Mouse (Mus musculus) hindbrain, embryonic 15.5 days (tissue): ENCODE data around the gene Gm42906. TPM values are rescaled to one million over a fixed set of nuclear protein-coding genes. Genes with fewer than 3 reads are reported as not detected.

Experiments used
- ATAC-seq: fragments of 200-750 bp; cut with Nextera tagmentation; 2 replicates; pipeline ENCODE4 v1.8.0; 2017; ENCODE audit warnings: low read depth, moderate number of reproducible peaks, moderate TSS enrichment; ENCODE audit not compliant: low FRiP score
- H3K27ac ChIP-seq: fragments of 300-500 bp; sonication (generic); replicated peaks from 2 replicates; pipeline ENCODE4 v1.5.1; 2015; ENCODE audit warnings: mild to moderate bottlenecking, inconsistent platforms
- H3K27me3 ChIP-seq: fragments of 300-500 bp; sonication (generic); 2 replicates; pipeline ENCODE4 v1.6.1; 2015; ENCODE audit warnings: control low read depth, inconsistent platforms
- H3K36me3 ChIP-seq: fragments of 300-500 bp; sonication (generic); 2 replicates; pipeline ENCODE4 v1.6.1; 2015; ENCODE audit warnings: control low read depth, inconsistent platforms
- H3K4me1 ChIP-seq: fragments of 300-500 bp; sonication (generic); replicated peaks from 2 replicates; pipeline ENCODE4 v1.6.1; 2015; ENCODE audit warnings: control low read depth, inconsistent platforms
- H3K4me2 ChIP-seq: fragments of 300-500 bp; sonication (generic); 2 replicates; pipeline ENCODE4 v1.6.1; 2015; ENCODE audit warnings: moderate library complexity, mild to moderate bottlenecking, inconsistent platforms
- H3K4me3 ChIP-seq: fragments of 300-500 bp; sonication (generic); 2 replicates; pipeline ENCODE4 v1.5.1; 2015; ENCODE audit warnings: mild to moderate bottlenecking, inconsistent platforms
- H3K9ac ChIP-seq: fragments of 300-500 bp; sonication (generic); 2 replicates; pipeline ENCODE4 v1.6.1; 2015; ENCODE audit warnings: inconsistent platforms
- H3K9me3 ChIP-seq: fragments of 300-500 bp; sonication (generic); 2 replicates; pipeline ENCODE4 v1.6.1; 2016; ENCODE audit warnings: control low read depth, inconsistent platforms
- WGBS: fragments of 180-500 bp; shearing (Covaris S2); methylation state at CpG from one replicate; pipeline ENCODE4 v1.1.7; 2015; 5-methylcytosine and 5-hydroxymethylcytosine counted together
- polyA plus RNA-seq: library from polyadenylated mRNA; unstranded; fragments of >200 nt; fragmentation: Nextera tagmentation; extraction: Ambion mirVana; gene quantifications from 2 replicates; pipeline ENCODE4 v1.2.1, GENCODE M21; 2015

Gm42906 gene
- not detected in 2 replicates for polyA plus RNA-seq

GRCm38 (mm10) chr5:151428113-151428756 is at the start of gene Gm42906:
Gene Gm42906 (minus strand): TSS chr5:151428163.
- H3K9ac ChIP-seq, result no peak within 1 kb of the TSS
- no peaks in the 10 kb centered on the region for H3K9me3 ChIP-seq
- no peak within 1 kb of the TSS for H3K4me3 ChIP-seq
- 73% methylated on average over 3 of the region's 3 CpGs for WGBS
- no peak for ATAC-seq
- H3K4me1 ChIP-seq, result no peaks in the 10 kb centered on the region
- H3K36me3 ChIP-seq, result no peaks in the 10 kb centered on the region
- H3K4me2 ChIP-seq, result no peak within 1 kb of the TSS
- no peaks in the 10 kb centered on the region for H3K27me3 ChIP-seq
- H3K27ac ChIP-seq, result no peak within 1 kb of the TSS

GRCm38 (mm10) chr5:151445695-151446094 is 17.7 kb upstream of the Gm42906 start:
- no peak for ATAC-seq
- H3K27ac ChIP-seq, result no peak overlapping the region
- no peak overlapping the region for H3K4me3 ChIP-seq
- H3K36me3 ChIP-seq, result no peaks in the 10 kb centered on the region
- no peak overlapping the region for H3K9ac ChIP-seq
- no peaks in the 10 kb centered on the region for H3K27me3 ChIP-seq
- H3K9me3 ChIP-seq, result no peaks in the 10 kb centered on the region
- H3K4me2 ChIP-seq, result no peak overlapping the region
- H3K4me1 ChIP-seq, result no peaks in the 10 kb centered on the region

DNA sequence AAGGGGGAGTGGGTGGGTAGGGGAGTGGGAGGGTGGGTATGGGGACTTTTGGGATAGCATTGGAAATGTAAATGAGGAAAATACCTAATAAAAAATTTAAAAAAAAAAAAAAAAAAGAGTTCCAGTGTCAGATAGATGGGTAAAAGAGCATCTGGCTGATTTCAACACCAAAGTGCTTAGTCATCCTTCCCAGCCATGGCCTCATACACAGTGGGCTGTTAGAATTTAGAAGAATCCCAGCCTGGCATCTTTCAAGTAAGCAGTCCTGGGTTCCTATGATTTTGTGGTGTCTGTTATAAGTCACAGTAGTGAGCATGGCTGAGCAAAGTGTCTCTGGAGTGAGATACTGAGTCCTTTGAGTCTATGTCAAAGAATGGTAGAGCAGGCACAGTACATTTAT is 7.1 kb upstream of the Gm42906 start:
- no peaks in the 10 kb centered on the region for H3K27me3 ChIP-seq
- H3K9ac ChIP-seq, result no peak overlapping the region
- H3K4me2 ChIP-seq, result no peak overlapping the region
- H3K4me1 ChIP-seq, result no peaks in the 10 kb centered on the region
- no peak overlapping the region for H3K4me3 ChIP-seq
- no peaks in the 10 kb centered on the region for H3K36me3 ChIP-seq
- ATAC-seq, result no peak
- H3K9me3 ChIP-seq, result no peaks in the 10 kb centered on the region
- H3K27ac ChIP-seq, result no peak overlapping the region

GRCm38 (mm10) chr5:151426466-151426865 is 1.5 kb downstream of the Gm42906 start:
- H3K9me3 ChIP-seq, result no peaks in the 10 kb centered on the region
- WGBS, result 83% methylated on average over 3 of the region's 3 CpGs
- H3K4me2 ChIP-seq, result no peak overlapping the region
- no peak for ATAC-seq
- H3K9ac ChIP-seq, result no peak overlapping the region
- no peak overlapping the region for H3K27ac ChIP-seq
- no peaks in the 10 kb centered on the region for H3K36me3 ChIP-seq
- H3K4me3 ChIP-seq, result no peak overlapping the region
- H3K27me3 ChIP-seq, result no peaks in the 10 kb centered on the region
- no peaks in the 10 kb centered on the region for H3K4me1 ChIP-seq

- no peaks in the 10 kb centered on the region for H3K9me3 ChIP-seq
- no peak overlapping the region for H3K4me2 ChIP-seq
- ATAC-seq, result no peak
- no peak overlapping the region for H3K27ac ChIP-seq
- no peaks in the 10 kb centered on the region for H3K27me3 ChIP-seq
- no peak overlapping the region for H3K4me3 ChIP-seq
- H3K36me3 ChIP-seq, result no peaks in the 10 kb centered on the region
- no peak overlapping the region for H3K9ac ChIP-seq
- H3K4me1 ChIP-seq, result no peaks in the 10 kb centered on the region
- 88% methylated on average over 6 of the region's 6 CpGs for WGBS
Measured at GRCm38 (mm10) chr5:151422692-151423091, 5.3 kb downstream of the Gm42906 start.

DNA sequence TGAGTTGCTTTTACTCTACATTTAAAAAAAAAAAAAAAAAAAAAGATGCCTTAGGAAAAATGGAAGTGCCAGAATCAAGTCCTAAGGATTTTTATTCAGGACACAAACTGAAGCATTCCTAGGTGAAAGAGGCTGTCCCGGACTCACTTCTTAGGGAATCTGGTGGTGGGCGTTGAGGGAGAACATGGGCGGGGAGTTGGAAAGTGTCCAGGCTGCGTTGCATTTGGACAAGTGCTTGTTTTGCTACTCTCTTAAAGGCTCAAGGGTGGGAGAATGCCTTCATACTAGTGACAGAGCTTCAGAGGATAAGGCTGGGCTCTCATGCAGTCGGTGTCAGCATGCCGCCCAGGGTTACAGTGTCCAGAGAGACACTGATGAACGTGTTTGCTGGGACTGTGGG is 6.1 kb downstream of the Gm42906 start:
- H3K9me3 ChIP-seq, result no peaks in the 10 kb centered on the region
- no peaks in the 10 kb centered on the region for H3K27me3 ChIP-seq
- no peak overlapping the region for H3K9ac ChIP-seq
- H3K4me3 ChIP-seq, result no peak overlapping the region
- no peaks in the 10 kb centered on the region for H3K4me1 ChIP-seq
- no peaks in the 10 kb centered on the region for H3K36me3 ChIP-seq
- H3K27ac ChIP-seq, result no peak overlapping the region
- 63% methylated on average over 7 of the region's 7 CpGs for WGBS
- ATAC-seq, result no peak
- H3K4me2 ChIP-seq, result no peak overlapping the region

DNA sequence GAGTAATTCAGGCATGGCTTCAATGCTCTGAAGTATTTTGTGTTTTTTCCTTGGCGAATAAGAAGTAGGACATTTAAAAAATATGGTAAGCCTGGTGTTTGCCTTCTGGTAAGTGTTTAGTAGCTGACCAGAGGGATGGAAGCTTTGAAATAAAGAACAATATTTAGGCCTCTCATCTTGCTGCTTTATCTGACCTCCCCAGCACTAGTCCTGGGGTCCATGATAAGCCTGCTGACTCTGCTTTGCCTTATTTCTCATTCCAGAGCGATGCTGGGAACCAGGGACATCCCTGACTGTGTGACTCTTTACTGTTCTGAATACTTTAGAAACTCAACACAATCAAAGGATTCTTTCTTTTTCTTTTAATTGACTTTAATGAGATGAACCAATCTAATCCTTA is 9.4 kb downstream of the Gm42906 start:
- H3K4me2 ChIP-seq, result no peak overlapping the region
- no peak for ATAC-seq
- H3K27ac ChIP-seq, result no peak overlapping the region
- 94% methylated on average over 2 of the region's 2 CpGs for WGBS
- no peaks in the 10 kb centered on the region for H3K27me3 ChIP-seq
- no peak overlapping the region for H3K4me3 ChIP-seq
- no peaks in the 10 kb centered on the region for H3K9me3 ChIP-seq
- H3K4me1 ChIP-seq, result no peaks in the 10 kb centered on the region
- H3K36me3 ChIP-seq, result no peaks in the 10 kb centered on the region
- H3K9ac ChIP-seq, result no peak overlapping the region

DNA sequence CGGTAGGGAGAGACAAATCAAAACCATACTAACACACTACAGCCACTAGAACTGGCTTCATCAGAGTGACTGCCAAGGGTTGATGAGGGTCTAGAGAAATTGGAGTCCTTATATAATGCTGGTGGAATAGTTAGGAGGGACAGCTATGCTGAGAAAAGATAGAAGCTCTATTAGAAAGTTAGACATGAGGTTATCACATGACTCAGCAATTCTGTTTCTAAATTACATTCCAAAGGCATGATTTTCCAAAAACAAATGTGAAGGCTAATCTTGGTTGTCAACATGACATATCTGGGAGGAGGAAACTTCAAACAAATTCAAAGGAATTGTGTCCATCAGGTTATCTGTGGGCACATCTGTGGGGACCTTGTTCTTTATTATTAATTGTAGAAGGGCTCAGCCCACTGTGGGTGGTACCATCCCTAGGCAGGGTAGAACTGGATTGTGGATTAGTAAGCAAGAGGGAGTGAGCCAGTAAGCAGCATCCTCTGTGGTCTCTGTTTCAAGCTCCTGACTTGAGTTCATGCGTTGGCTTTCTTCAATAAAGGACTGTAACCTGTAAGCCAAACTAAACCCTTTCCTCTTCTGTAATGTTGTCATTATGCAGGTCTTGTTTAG is 10.4 kb downstream of the Gm42906 start:
- Histone ChIP-seq H3K27ac (no peak overlapping the region), H3K9ac (no peak overlapping the region), H3K9me3 (no peaks in the 10 kb centered on the region), H3K4me2 (no peak overlapping the region), H3K4me3 (no peak overlapping the region), H3K4me1 (no peaks in the 10 kb centered on the region), H3K27me3 (no peaks in the 10 kb centered on the region), H3K36me3 (no peaks in the 10 kb centered on the region)
- WGBS, result 74% methylated on average over 2 of the region's 2 CpGs
- ATAC-seq, result no peak

- Histone ChIP-seq H3K9ac (no peak overlapping the region), H3K27me3 (no peaks in the 10 kb centered on the region), H3K4me2 (no peak overlapping the region), H3K4me3 (no peak overlapping the region), H3K36me3 (no peaks in the 10 kb centered on the region), H3K27ac (no peak overlapping the region), H3K9me3 (no peaks in the 10 kb centered on the region), H3K4me1 (no peaks in the 10 kb centered on the region)
- no peak for ATAC-seq
- 36% methylated on average over 1 of the region's 1 CpGs for WGBS
Measured at GRCm38 (mm10) chr5:151416988-151417387, 11.0 kb downstream of the Gm42906 start.

DNA sequence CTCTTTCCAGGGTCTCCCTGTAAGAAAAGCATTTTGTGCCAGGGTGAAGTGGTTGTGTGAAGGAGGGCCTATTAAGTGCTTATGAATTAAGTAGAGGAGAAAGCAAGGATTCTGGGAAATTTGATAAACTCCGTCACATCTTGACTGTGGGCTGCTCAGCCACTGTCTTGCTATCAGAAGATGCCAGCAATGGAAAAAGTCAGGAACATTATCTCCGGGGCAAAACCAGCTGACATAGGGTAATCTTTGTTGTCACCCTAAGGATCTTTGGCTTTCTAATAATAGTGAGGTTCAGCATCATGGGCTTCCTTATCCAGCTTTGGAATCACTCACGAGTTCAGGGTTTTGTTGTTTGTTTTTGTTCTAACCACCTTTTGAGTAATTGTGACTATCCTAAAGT is 14.3 kb downstream of the Gm42906 start:
- no peaks in the 10 kb centered on the region for H3K4me1 ChIP-seq
- no peak overlapping the region for H3K27ac ChIP-seq
- H3K36me3 ChIP-seq, result no peaks in the 10 kb centered on the region
- 72% methylated on average over 3 of the region's 3 CpGs for WGBS
- no peaks in the 10 kb centered on the region for H3K27me3 ChIP-seq
- no peaks in the 10 kb centered on the region for H3K9me3 ChIP-seq
- ATAC-seq, result no peak
- H3K9ac ChIP-seq, result no peak overlapping the region
- H3K4me2 ChIP-seq, result no peak overlapping the region
- H3K4me3 ChIP-seq, result no peak overlapping the region

DNA sequence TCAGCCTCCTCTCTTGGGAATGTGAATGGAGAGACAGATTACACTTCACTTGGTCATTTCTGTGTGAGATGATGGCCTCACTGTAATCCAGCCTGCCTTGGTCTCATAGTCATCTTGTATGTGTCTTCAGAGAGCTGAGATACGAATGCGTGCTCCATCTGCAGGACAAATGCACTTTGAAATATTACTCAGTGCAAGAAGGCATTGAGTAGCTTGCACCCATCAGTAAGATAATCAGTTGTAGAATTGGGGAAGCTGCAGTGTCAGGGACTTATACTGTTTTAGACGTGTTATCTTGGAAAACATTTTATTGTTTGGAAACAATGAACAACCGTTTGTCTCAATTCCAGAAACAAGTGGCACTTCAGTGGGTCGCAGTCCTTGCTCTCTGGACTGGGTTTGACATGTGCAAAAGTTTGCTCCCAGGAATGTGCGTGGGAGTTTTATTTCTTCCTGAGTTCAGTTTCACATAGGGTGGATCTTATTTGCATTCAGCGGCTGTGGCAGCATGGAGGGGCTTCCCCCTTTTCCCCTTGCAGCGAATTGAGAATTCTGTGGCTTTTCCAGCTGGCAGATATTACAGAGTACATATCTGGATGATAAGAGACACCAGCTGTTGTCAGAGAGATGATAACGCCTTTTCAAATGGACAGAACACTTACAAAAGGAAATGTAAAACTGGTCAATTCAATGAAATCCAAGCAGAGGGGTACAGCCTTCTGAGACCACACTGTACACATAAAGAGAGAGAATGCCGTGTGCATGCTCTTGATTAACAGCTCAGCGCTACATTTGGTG is 15.1 kb downstream of the Gm42906 start:
- H3K27ac ChIP-seq, result no peak overlapping the region
- H3K4me3 ChIP-seq, result no peak overlapping the region
- WGBS, result 61% methylated on average over 11 of the region's 11 CpGs

DNA sequence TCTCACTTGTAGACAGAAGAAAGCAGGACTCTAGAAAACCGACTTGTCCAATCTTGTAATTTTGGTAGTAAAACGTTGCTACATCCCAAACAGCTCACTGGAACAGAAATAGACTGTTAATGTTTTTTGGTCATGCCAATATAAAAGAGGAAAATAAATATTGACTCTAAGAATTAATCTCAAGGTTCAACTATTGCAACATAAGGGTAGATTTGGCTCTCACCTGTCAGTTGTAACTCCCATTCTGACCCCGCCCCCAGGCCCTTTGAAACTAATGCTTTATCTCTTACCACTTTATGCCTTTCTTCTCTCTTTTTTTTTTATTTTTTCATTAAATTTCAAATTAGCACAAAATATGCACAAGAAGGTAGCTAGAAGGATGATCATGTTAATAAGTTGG is 18.0 kb downstream of the Gm42906 start:
- Histone ChIP-seq H3K27me3 (no peaks in the 10 kb centered on the region), H3K9me3 (no peaks in the 10 kb centered on the region), H3K4me1 (peaks cover 4% of the 10 kb centered on the region), H3K27ac (no peak overlapping the region), H3K36me3 (no peaks in the 10 kb centered on the region), H3K4me2 (no peak overlapping the region), H3K4me3 (no peak overlapping the region), H3K9ac (no peak overlapping the region)
- WGBS, result 67% methylated on average over 3 of the region's 3 CpGs
- ATAC-seq, result no peak

More for the DNA sequence above, 15.1 kb downstream of the Gm42906 start:
- no peaks in the 10 kb centered on the region for H3K27me3 ChIP-seq
- no peak overlapping the region for H3K9ac ChIP-seq
- no peak for ATAC-seq
- no peak overlapping the region for H3K4me2 ChIP-seq
- no peaks in the 10 kb centered on the region for H3K4me1 ChIP-seq
- H3K9me3 ChIP-seq, result no peaks in the 10 kb centered on the region
- no peaks in the 10 kb centered on the region for H3K36me3 ChIP-seq
